Mouse (Mus musculus) ovary, postnatal 14 days (tissue): ENCODE results near the gene Csk.

Experiments used
- DNase-seq: peaks from one replicate; pipeline ENCODE4 v3.0.0; 2022; ENCODE audit warnings: low spot score

Gene Csk

GRCm38 (mm10) chr9:57653283-57653682 lies at the start of gene Csk:
Gene Csk (minus strand): TSS chr9:57653631.
- DNase-seq: no peak

GRCm38 (mm10) chr9:57698466-57699150 lies 45.2 kb upstream of the Csk start:
- DNase-seq: no peak

- no peak for DNase-seq
Measured at GRCm38 (mm10) chr9:57697380-57697779, 43.9 kb upstream of the Csk start.

GRCm38 (mm10) chr9:57696380-57697285 lies 43.2 kb upstream of the Csk start:
- no peak for DNase-seq

GRCm38 (mm10) chr9:57694108-57694507 lies 40.7 kb upstream of the Csk start:
- no peak for DNase-seq

- DNase-seq: no peak
Measured at GRCm38 (mm10) chr9:57688606-57689005, 35.2 kb upstream of the Csk start.

- DNase-seq: no peak
Measured at GRCm38 (mm10) chr9:57688158-57688557, 34.7 kb upstream of the Csk start.

- no peak for DNase-seq
Measured at GRCm38 (mm10) chr9:57687751-57688150, 34.3 kb upstream of the Csk start, which contains the start of gene Cyp1a1. Gene Cyp1a1 (plus strand): TSS chr9:57687928.

GRCm38 (mm10) chr9:57686011-57686410 lies 32.6 kb upstream of the Csk start:
- no peak for DNase-seq

GRCm38 (mm10) chr9:57683520-57683919 lies 30.1 kb upstream of the Csk start, which contains the start of gene Cyp1a2:
Gene Cyp1a2 (minus strand): TSS chr9:57683703.
- DNase-seq: no peak

GRCm38 (mm10) chr9:57681411-57681810 lies 28.0 kb upstream of the Csk start:
- DNase-seq: no peak

- DNase-seq: no peak
Measured at GRCm38 (mm10) chr9:57671500-57671899, 18.1 kb upstream of the Csk start.

GRCm38 (mm10) chr9:57671037-57671436 lies 17.6 kb upstream of the Csk start:
- no peak for DNase-seq

- no peak for DNase-seq
Measured at GRCm38 (mm10) chr9:57669566-57669965, 16.1 kb upstream of the Csk start.

- no peak for DNase-seq
Measured at GRCm38 (mm10) chr9:57668277-57668676, 14.8 kb upstream of the Csk start.

- DNase-seq: no peak
Measured at GRCm38 (mm10) chr9:57667817-57668216, 14.4 kb upstream of the Csk start.

GRCm38 (mm10) chr9:57667136-57667535 lies 13.7 kb upstream of the Csk start:
- DNase-seq: no peak

GRCm38 (mm10) chr9:57666536-57666935 lies 13.1 kb upstream of the Csk start:
- no peak for DNase-seq

GRCm38 (mm10) chr9:57664616-57665015 lies 11.2 kb upstream of the Csk start:
- DNase-seq: no peak

GRCm38 (mm10) chr9:57661552-57661951 lies 8.1 kb upstream of the Csk start:
- no peak for DNase-seq

GRCm38 (mm10) chr9:57660501-57660900 lies 7.1 kb upstream of the Csk start:
- DNase-seq: no peak

- peak; percentile 53 for DNase-seq
Measured at GRCm38 (mm10) chr9:57659774-57660173, 6.3 kb upstream of the Csk start.

GRCm38 (mm10) chr9:57658970-57659369 lies 5.5 kb upstream of the Csk start:
- no peak for DNase-seq
